ENCODE assay signal across 9 mouse cellular contexts in genomic region chr7:111779504-111780242, GRCm38 (mm10). TPM values are rescaled to one million over a fixed set of nuclear protein-coding genes. Genes with fewer than 3 reads are reported as not detected.
A peak's percentile ranks its signal among the peaks of the same experiment; 100 is the strongest.
DNase-seq lines count a peak whose midpoint lies in the region; ATAC-seq and TF ChIP-seq lines count a peak whose summit lies in the region.
"Had no signal": no experiment of that assay in that cellular context is flagged by ENCODE, and none has a peak within 500 bp of the region (broad histone marks: within the 10 kb centered on the region; RNA-seq: fewer than 3 reads in every experiment).

Gene Galnt18 (minus strand): TSS chr7:111779977.

- H3K9me3 ChIP-seq in embryonic facial prominence, embryonic 11.5 days (replicated peaks; ENCODE audit: control insufficient read depth, low read length), result no peaks in the 10 kb centered on the region
- H3K9me3 ChIP-seq in intestine, postnatal 0 days (ENCODE audit: control insufficient read depth), result no peaks in the 10 kb centered on the region
- H3K9me3 ChIP-seq: megakaryocyte, embryonic 14.5 days had no signal

- no peaks in the 10 kb centered on the region; the same call in 1 of the 2 replicates for H3K27me3 ChIP-seq in embryonic facial prominence, embryonic 11.5 days (ENCODE audit: control insufficient read depth, insufficient read depth, low read length)
- H3K27me3 ChIP-seq in intestine, postnatal 0 days (replicated peaks; ENCODE audit: control insufficient read depth, insufficient read depth, low read length), result peaks cover 11% of the 10 kb centered on the region; the same call in 1 of the 2 replicates

- peak; percentile 98 for ATAC-seq in embryonic facial prominence, embryonic 11.5 days (replicated peaks; ENCODE audit: insufficient number of reproducible peaks, low FRiP score, low TSS enrichment, low read depth)
- ATAC-seq in intestine, postnatal 0 days, result peak; percentile 87
- peak; percentile 71 for ATAC-seq in megakaryocyte-erythroid progenitor cell, adult 5-6 weeks (replicated peaks; ENCODE audit: low FRiP score, low TSS enrichment, poor library complexity, severe bottlenecking)
- ATAC-seq in CD4-positive, CD25-positive, alpha-beta regulatory T cell, adult 4 months, result no peak

- H3K27ac ChIP-seq in embryonic facial prominence, embryonic 11.5 days (replicated peaks; ENCODE audit: low read depth, low read length), result no peak within 1 kb of the TSS
- no peak within 1 kb of the TSS for H3K27ac ChIP-seq in intestine, postnatal 0 days (ENCODE audit: low read depth, low read length)

- WGBS in embryonic facial prominence, embryonic 11.5 days, result under 1% methylated on average over 44 of the region's 52 CpGs
- whole genome bisulfite sequencing in intestine, postnatal 0 days, result under 1% methylated on average over 52 of the region's 52 CpGs

- intact Hi-C loops in left cerebral cortex, postnatal 14 days (cut with DNase I), result loop anchor here (1.0 to 10.0 kb wide), 5 partner anchors 57 to 597 kb away; no protein-coding TSS in a partner anchor

- H3K36me3 ChIP-seq in embryonic facial prominence, embryonic 11.5 days (replicated peaks; ENCODE audit: control insufficient read depth, insufficient read depth, low read depth, low read length), result no peaks in the 10 kb centered on the region
- H3K36me3 ChIP-seq in intestine, postnatal 0 days (ENCODE audit: control insufficient read depth, insufficient read depth), result no peaks in the 10 kb centered on the region

- H3K4me3 ChIP-seq in embryonic facial prominence, embryonic 11.5 days (ENCODE audit: low read depth, low read length), result peak within 1 kb of the TSS; percentile 44
- peak within 1 kb of the TSS; percentile 46 for H3K4me3 ChIP-seq in intestine, postnatal 0 days (ENCODE audit: low read depth, low read length)
- H3K4me3 ChIP-seq: megakaryocyte, embryonic 14.5 days had no signal

- TF ChIP-seq CTCF in intestine, postnatal 0 days (IDR thresholded peaks at IDR 0.05; ENCODE audit: low read depth), result peak; percentile 49

- peak; percentile 98 for DNase-seq in adrenal gland, postnatal 25 days
- DNase-seq in embryonic facial prominence, embryonic 11.5 days (ENCODE audit: low spot score), result peak; percentile 93
- peak; percentile 100 for DNase-seq in heart, adult 11 months
- peak; percentile 89 to 95 for DNase-seq in left cerebral cortex, postnatal 14 days (ENCODE audit: low spot score in 2 of 2)
- peak; percentile 93 for DNase-seq in right cerebral cortex, postnatal 4 days

- H3K9ac ChIP-seq in embryonic facial prominence, embryonic 11.5 days (replicated peaks; ENCODE audit: low read length), result peak within 1 kb of the TSS; percentile 51
- peak within 1 kb of the TSS; percentile 40 for H3K9ac ChIP-seq in intestine, postnatal 0 days (ENCODE audit: low read depth, low read length)

- peak within 1 kb of the TSS; percentile 94 for H3K4me2 ChIP-seq in embryonic facial prominence, embryonic 11.5 days (ENCODE audit: low read depth, low read length)
- peak within 1 kb of the TSS; percentile 82 for H3K4me2 ChIP-seq in intestine, postnatal 0 days (replicated peaks; ENCODE audit: low read depth)

- no peaks in the 10 kb centered on the region for H3K4me1 ChIP-seq in embryonic facial prominence, embryonic 11.5 days (ENCODE audit: control insufficient read depth, insufficient read depth, low read length)
- no peaks in the 10 kb centered on the region for H3K4me1 ChIP-seq in intestine, postnatal 0 days (replicated peaks; ENCODE audit: control insufficient read depth, insufficient read depth, low read length)

RNA-seq across cellular contexts. Expression of gene Galnt18, which starts in this region (rescaled TPM):
- total RNA-seq in adrenal gland, postnatal 25 days (2021), result 15.8 and 16.9 TPM in 2 replicates
- 7.0 TPM in 2 replicates for polyA plus RNA-seq in embryonic facial prominence, embryonic 11.5 days (2014; fragmentation: Nextera tagmentation; extraction: Ambion mirVana)
- polyA plus RNA-seq in intestine, postnatal 0 days (2015; fragmentation: Nextera tagmentation; extraction: Ambion mirVana), result 6.9 and 7.8 TPM in 2 replicates
- 10 to 100 TPM; 47.6 to 55.3 TPM for total RNA-seq in left cerebral cortex, postnatal 14 days (2021)
- total RNA-seq in megakaryocyte-erythroid progenitor cell, adult 5-6 weeks (2014; fragmentation: Nextera tagmentation), result 0.17 TPM in 1 of 2 replicates, not detected in the other
- 0.08 TPM in 1 of 2 replicates, not detected in the other for total RNA-seq in megakaryocyte-erythroid progenitor cell, adult 5-6 weeks (2017)
- not detected for polyA plus RNA-seq in CD4-positive, CD25-positive, alpha-beta regulatory T cell, adult 4 months (2017; shearing (Covaris generic))

Comparison
In these comparisons a context has a peak if more than half of its experiments do, and no peak if none do; other contexts are left out.
1. RNA of gene Galnt18 (total RNA-seq): 47.6 to 55.3 TPM in left cerebral cortex, postnatal 14 days and 15.8 to 16.9 TPM in adrenal gland, postnatal 25 days; 0.08 to 0.17 TPM in megakaryocyte-erythroid progenitor cell, adult 5-6 weeks; every median in the first group is over 10 times any median in the second.
2. Peak in ATAC-seq in megakaryocyte-erythroid progenitor cell, adult 5-6 weeks; RNA of the gene not detected or under 1 TPM.
3. Peak in every context shown above with its lines, with median percentiles within 50 percentile points of each other: DNase-seq.